Mouse (Mus musculus): ENCODE measurements around the gene Prickle3. TPM values are rescaled to one million over a fixed set of nuclear protein-coding genes. Genes with fewer than 3 reads are reported as not detected.

Gene Prickle3
- 12.6 and 29.4 TPM in 2 replicates for polyA plus RNA-seq (2012; rRNA removed; ENCODE audit: low replicate concordance)

GRCm38 (mm10) chrX:7657221-7657639 is at the start of gene Prickle3:
Prickle3 (plus strand) TSS chrX:7657260.

GRCm38 (mm10) chrX:7638401-7639091 is 18.5 kb upstream of the Prickle3 start, which contains the start of gene Syp:
Syp (plus strand) TSS chrX:7638471.

GRCm38 (mm10) chrX:7670921-7671623 is 14.0 kb downstream of the Prickle3 start, which contains the start of gene Plp2:
Plp2 (minus strand) TSS chrX:7671390.

GRCm38 (mm10) chrX:7680864-7681263 is 23.8 kb downstream of the Prickle3 start, which contains the start of gene Magix:
Magix (minus strand) TSS chrX:7681251.

GRCm38 (mm10) chrX:7696954-7697381 is 39.9 kb downstream of the Prickle3 start, which contains the start of gene Gpkow:
Gpkow (plus strand) TSS chrX:7697131.

GRCm38 (mm10) chrX:7714135-7714899 is 57.3 kb downstream of the Prickle3 start, which contains the start of gene Wdr45:
Wdr45 (plus strand) TSS chrX:7714333.

Other genes starting within 250 kb of the Prickle3 start
- gene Foxp3, start 83.6 kb upstream of the Prickle3 start, polyA plus RNA-seq (2012; rRNA removed; ENCODE audit: low replicate concordance) = 0.51 and 0.96 TPM in 2 replicates
- gene Ppp1r3f, start 83.0 kb upstream of the Prickle3 start, polyA plus RNA-seq (2012; rRNA removed; ENCODE audit: low replicate concordance) = 1.2 and 2.3 TPM in 2 replicates
- gene Ccdc22, start 51.7 kb upstream of the Prickle3 start, polyA plus RNA-seq (2012; rRNA removed; ENCODE audit: low replicate concordance) = 10.7 and 13.1 TPM in 2 replicates
- gene Cacna1f, start 50.2 kb upstream of the Prickle3 start, polyA plus RNA-seq (2012; rRNA removed; ENCODE audit: low replicate concordance) = 0.02 TPM in 1 of 2 replicates, not detected in the other
- gene Syp, start 18.8 kb upstream of the Prickle3 start, polyA plus RNA-seq (2012; rRNA removed; ENCODE audit: low replicate concordance) = 3.2 and 3.8 TPM in 2 replicates
- 79.9 and 101 TPM in 2 replicates for gene Plp2, start 14.1 kb downstream of the Prickle3 start, polyA plus RNA-seq (2012; rRNA removed; ENCODE audit: low replicate concordance)
- 1.8 and 1.9 TPM in 2 replicates for gene Magix, start 24.0 kb downstream of the Prickle3 start, polyA plus RNA-seq (2012; rRNA removed; ENCODE audit: low replicate concordance)
- 1.0 and 1.8 TPM in 2 replicates for gene Gpkow, start 39.9 kb downstream of the Prickle3 start, polyA plus RNA-seq (2012; rRNA removed; ENCODE audit: low replicate concordance)
- 25.3 and 29.7 TPM in 2 replicates for gene Wdr45, start 57.1 kb downstream of the Prickle3 start, polyA plus RNA-seq (2012; rRNA removed; ENCODE audit: low replicate concordance)
- gene Gm45208, start 65.0 kb downstream of the Prickle3 start, polyA plus RNA-seq (2012; rRNA removed; ENCODE audit: low replicate concordance) = 0.74 and 2.9 TPM in 2 replicates
- gene Praf2, start 71.2 kb downstream of the Prickle3 start, polyA plus RNA-seq (2012; rRNA removed; ENCODE audit: low replicate concordance) = 54.9 and 59.3 TPM in 2 replicates
- gene Ccdc120, start 93.6 kb downstream of the Prickle3 start, polyA plus RNA-seq (2012; rRNA removed; ENCODE audit: low replicate concordance) = 25.1 and 46.4 TPM in 2 replicates
- gene Tfe3, start 105.3 kb downstream of the Prickle3 start, polyA plus RNA-seq (2012; rRNA removed; ENCODE audit: low replicate concordance) = 20.6 and 27.4 TPM in 2 replicates
- gene Gripap1, start 132.5 kb downstream of the Prickle3 start, polyA plus RNA-seq (2012; rRNA removed; ENCODE audit: low replicate concordance) = 12.0 and 13.5 TPM in 2 replicates
- 0.60 and 0.85 TPM in 2 replicates for gene Kcnd1, start 165.0 kb downstream of the Prickle3 start, polyA plus RNA-seq (2012; rRNA removed; ENCODE audit: low replicate concordance)
- gene Otud5, start 184.1 kb downstream of the Prickle3 start, polyA plus RNA-seq (2012; rRNA removed; ENCODE audit: low replicate concordance) = 40.2 and 43.1 TPM in 2 replicates
- 8.9 and 15.1 TPM in 2 replicates for gene Pim2, start 221.0 kb downstream of the Prickle3 start, polyA plus RNA-seq (2012; rRNA removed; ENCODE audit: low replicate concordance)
- 113 and 128 TPM in 2 replicates for gene Slc35a2, start 226.8 kb downstream of the Prickle3 start, polyA plus RNA-seq (2012; rRNA removed; ENCODE audit: low replicate concordance)
- gene Pqbp1, start 242.0 kb downstream of the Prickle3 start, polyA plus RNA-seq (2012; rRNA removed; ENCODE audit: low replicate concordance) = 33.7 and 40.2 TPM in 2 replicates
- 50.6 and 53.9 TPM in 2 replicates for gene Timm17b, start 242.1 kb downstream of the Prickle3 start, polyA plus RNA-seq (2012; rRNA removed; ENCODE audit: low replicate concordance)

Measured in duodenum, adult 2 months (tissue).